Comparison of ENCODE assay signal across 31 mouse cellular contexts in the genomic region with DNA sequence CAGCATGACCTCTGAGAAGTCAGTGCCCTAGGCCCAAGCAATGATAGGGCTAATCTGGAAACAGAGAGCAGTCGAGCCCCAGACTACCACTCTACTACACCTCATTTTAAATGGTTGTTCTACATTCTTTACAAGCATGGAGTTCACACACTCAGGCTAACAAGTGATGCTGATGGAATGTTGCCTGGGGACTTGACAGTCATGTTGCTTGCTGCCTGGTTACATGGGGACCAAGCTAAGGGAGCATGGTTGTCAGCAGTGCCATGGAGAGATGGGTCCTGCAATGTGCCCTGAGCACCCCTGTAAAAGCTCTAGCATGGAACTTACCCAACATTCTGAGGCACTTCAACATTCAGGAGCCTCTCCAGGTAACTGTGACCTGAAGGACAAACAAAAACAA. TPM values are rescaled to one million over a fixed set of nuclear protein-coding genes. Genes with fewer than 3 reads are reported as not detected.
"Had no signal": no experiment of that assay in that cellular context is flagged by ENCODE, and none has a peak within 500 bp of the region (broad histone marks: within the 10 kb centered on the region; RNA-seq: fewer than 3 reads in every experiment).

No protein-coding gene starts in this region.

- H3K4me2 ChIP-seq: heart, embryonic 13.5 days; heart, embryonic 15.5 days; hindbrain, embryonic 13.5 days; hindbrain, embryonic 15.5 days; kidney, embryonic 15.5 days; limb, embryonic 13.5 days; limb, embryonic 15.5 days; liver, embryonic 13.5 days had no signal

- H3K27me3 ChIP-seq: heart, embryonic 13.5 days; heart, embryonic 15.5 days; hindbrain, embryonic 13.5 days; hindbrain, embryonic 15.5 days; kidney, embryonic 15.5 days; limb, embryonic 13.5 days; limb, embryonic 15.5 days; liver, embryonic 13.5 days had no signal

- H3K9ac ChIP-seq: heart, embryonic 13.5 days; heart, embryonic 15.5 days; hindbrain, embryonic 13.5 days; hindbrain, embryonic 15.5 days; kidney, embryonic 15.5 days; limb, embryonic 13.5 days; limb, embryonic 15.5 days; liver, embryonic 13.5 days had no signal

- H3K9me3 ChIP-seq: heart, embryonic 10.5 days; heart, embryonic 13.5 days; heart, embryonic 15.5 days; hindbrain, embryonic 13.5 days; hindbrain, embryonic 15.5 days; kidney, embryonic 15.5 days; limb, embryonic 13.5 days; limb, embryonic 15.5 days; liver, embryonic 13.5 days had no signal

- H3K4me3 ChIP-seq: heart, embryonic 10.5 days; heart, embryonic 13.5 days; heart, embryonic 15.5 days; hindbrain, embryonic 13.5 days; hindbrain, embryonic 15.5 days; kidney, embryonic 15.5 days; limb, embryonic 13.5 days; limb, embryonic 15.5 days; liver, embryonic 13.5 days had no signal

- H3K4me1 ChIP-seq: heart, embryonic 10.5 days; heart, embryonic 13.5 days; heart, embryonic 15.5 days; hindbrain, embryonic 13.5 days; hindbrain, embryonic 15.5 days; limb, embryonic 13.5 days; limb, embryonic 15.5 days had no signal

- H3K27ac ChIP-seq: heart, embryonic 10.5 days; heart, embryonic 13.5 days; heart, embryonic 15.5 days; hindbrain, embryonic 13.5 days; hindbrain, embryonic 15.5 days; hindbrain, postnatal 0 days; kidney, embryonic 15.5 days; kidney, postnatal 0 days; limb, embryonic 13.5 days; limb, embryonic 15.5 days; liver, embryonic 13.5 days had no signal

- DNase-seq: gastrocnemius, postnatal 14 days; gastrocnemius, postnatal 36 days; heart, adult 18-20 months; heart, postnatal 14 days; heart, postnatal 36 days; kidney, adult 11 months; kidney, adult 2 months; kidney, adult 9 months; kidney, postnatal 14 days; kidney, postnatal 36 days; layer of hippocampus, adult 9-11 months; layer of hippocampus, postnatal 36 days; left cerebral cortex, postnatal 4 days; liver, embryonic 13.5 days had no signal

- ATAC-seq: hindbrain, postnatal 0 days; intestine, embryonic 16.5 days had no signal

RNA-seq across cellular contexts. Expression of a gene that starts 39.0 kb away (rescaled TPM):
- polyA plus RNA-seq: gonadal fat pad, adult 2 months; heart, embryonic 10.5 days; heart, embryonic 13.5 days; heart, embryonic 15.5 days; heart, postnatal 0 days; hindbrain, embryonic 11.5 days; hindbrain, embryonic 13.5 days; hindbrain, embryonic 15.5 days; hindbrain, postnatal 0 days; intestine, embryonic 14.5 days; intestine, embryonic 16.5 days; kidney, adult 2 months; kidney, embryonic 15.5 days; kidney, postnatal 0 days; large intestine, adult 2 months; limb, embryonic 13.5 days; limb, embryonic 15.5 days; liver, adult 2 months; liver, embryonic 13.5 days had no signal
